Mouse (Mus musculus) embryonic fibroblast, embryonic 13.5 days (primary cell): Measurements from ENCODE around the gene Cfap43.

Experiments used
- CTCF ChIP-seq: IDR thresholded peaks from 2 replicates; pipeline ENCODE4 v1.5.1; 2011; ENCODE audit warnings: mild to moderate bottlenecking, control low read depth, low read length, moderate library complexity, borderline replicate concordance; ENCODE audit not compliant: insufficient read depth
- POLR2A ChIP-seq: IDR thresholded peaks from 2 replicates; pipeline ENCODE4 v1.6.1; 2011; ENCODE audit warnings: low read depth, mild to moderate bottlenecking, control low read depth, low read length, moderate library complexity

- no peak for TF ChIP-seq CTCF
- no peak for TF ChIP-seq POLR2A
These were observed 19.1 kb downstream of the Cfap43 start for GRCm38 (mm10) chr19:47900012-47900411.
